Mouse (Mus musculus) thymus, postnatal 14 days (tissue): ENCODE data around the gene Gm5105.

Experiments
- DNase-seq: peaks from one replicate; pipeline ENCODE4 v3.0.0; 2021

The Gm5105 gene

GRCm38 (mm10) chr3:138066348-138066856 lies 786 bp downstream of the Gm5105 start:
- DNase-seq: no peak

- no peak for DNase-seq
These were observed 1.3 kb downstream of the Gm5105 start for GRCm38 (mm10) chr3:138065930-138066329.

- no peak for DNase-seq
These were observed 2.2 kb downstream of the Gm5105 start, which contains the start of gene 1110002E22Rik for GRCm38 (mm10) chr3:138064732-138065645. Gene 1110002E22Rik (plus strand): TSS chr3:138065052.

GRCm38 (mm10) chr3:138063731-138064329 lies 3.4 kb downstream of the Gm5105 start:
- no peak for DNase-seq

GRCm38 (mm10) chr3:138062673-138063072 lies 4.5 kb downstream of the Gm5105 start:
- DNase-seq: no peak

GRCm38 (mm10) chr3:138061205-138061911 lies 5.8 kb downstream of the Gm5105 start:
- no peak for DNase-seq

GRCm38 (mm10) chr3:138060429-138060828 lies 6.8 kb downstream of the Gm5105 start:
- DNase-seq: no peak

- DNase-seq: no peak
These were observed 9.0 kb downstream of the Gm5105 start for GRCm38 (mm10) chr3:138058226-138058625.

GRCm38 (mm10) chr3:138056976-138057375 lies 10.2 kb downstream of the Gm5105 start:
- DNase-seq: no peak

- DNase-seq: no peak
These were observed 13.2 kb downstream of the Gm5105 start for GRCm38 (mm10) chr3:138053969-138054368.

GRCm38 (mm10) chr3:138051431-138051830 lies 15.8 kb downstream of the Gm5105 start:
- no peak for DNase-seq

- DNase-seq: no peak
These were observed 16.4 kb downstream of the Gm5105 start for GRCm38 (mm10) chr3:138050772-138051171.

GRCm38 (mm10) chr3:138049555-138049954 lies 17.6 kb downstream of the Gm5105 start:
- DNase-seq: no peak

- no peak for DNase-seq
These were observed 23.9 kb downstream of the Gm5105 start for GRCm38 (mm10) chr3:138043316-138043715.

- no peak for DNase-seq
These were observed 25.4 kb downstream of the Gm5105 start for GRCm38 (mm10) chr3:138041591-138042301.

GRCm38 (mm10) chr3:138040938-138041337 lies 26.2 kb downstream of the Gm5105 start:
- no peak for DNase-seq

- DNase-seq: no peak
These were observed 33.2 kb downstream of the Gm5105 start for GRCm38 (mm10) chr3:138033986-138034385.

GRCm38 (mm10) chr3:138030563-138030962 lies 36.6 kb downstream of the Gm5105 start:
- no peak for DNase-seq

GRCm38 (mm10) chr3:138029351-138029750 lies 37.8 kb downstream of the Gm5105 start:
- no peak for DNase-seq

GRCm38 (mm10) chr3:138027575-138028362 lies 39.4 kb downstream of the Gm5105 start:
- no peak for DNase-seq

- no peak for DNase-seq
These were observed 40.9 kb downstream of the Gm5105 start for GRCm38 (mm10) chr3:138026286-138026685.

- DNase-seq: no peak
These were observed 44.5 kb downstream of the Gm5105 start for GRCm38 (mm10) chr3:138022651-138023050.
